In genomic region chr8:126422174-126422919, GRCm38 (mm10) we compare ENCODE assay signal across 8 mouse cellular contexts. TPM values are rescaled to one million over a fixed set of nuclear protein-coding genes. Genes with fewer than 3 reads are reported as not detected.
DNase-seq lines count a peak whose midpoint lies in the region; ATAC-seq and TF ChIP-seq lines count a peak whose summit lies in the region.

TSS of gene Coa6 (plus strand) at chr8:126422515.

- no peak for TF ChIP-seq RAD21 in CH12.LX (IDR thresholded peaks at IDR 0.05; ENCODE audit: low read depth, low read length)

- peak; percentile 86 for TF ChIP-seq POLR2A in CH12.LX (IDR thresholded peaks at IDR 0.05; ENCODE audit: low read depth, low read length)

- under 1% methylated on average over 61 of the region's 61 CpGs for WGBS in forebrain, embryonic 11.5 days
- WGBS in heart, embryonic 16.5 days, result under 1% methylated on average over 61 of the region's 61 CpGs
- WGBS in liver, embryonic 15.5 days (ENCODE audit: insufficient replicate concordance), result under 1% methylated on average over 61 of the region's 61 CpGs
- WGBS in neural tube, embryonic 12.5 days, result under 1% methylated on average over 61 of the region's 61 CpGs

- H3K9me3 ChIP-seq in CH12.LX (replicated peaks; ENCODE audit: low read length), result no peaks in the 10 kb centered on the region
- no peaks in the 10 kb centered on the region for H3K9me3 ChIP-seq in forebrain, embryonic 11.5 days (ENCODE audit: control insufficient read depth, low read length)
- no peaks in the 10 kb centered on the region for H3K9me3 ChIP-seq in heart, embryonic 16.5 days (replicated peaks; ENCODE audit: control insufficient read depth, low read length)
- no peaks in the 10 kb centered on the region for H3K9me3 ChIP-seq in liver, embryonic 15.5 days (replicated peaks)
- no peaks in the 10 kb centered on the region for H3K9me3 ChIP-seq in neural tube, embryonic 12.5 days

- TF ChIP-seq CTCF in CH12.LX (conservative IDR thresholded peaks at IDR 0.05 in 1 of 2, IDR thresholded peaks at IDR 0.05 in 1 of 2; ENCODE audit: low read depth in 2 of 2, low read length in 2 of 2), result no peak

- peaks cover 11% of the 10 kb centered on the region for H3K79me2 ChIP-seq in CH12.LX (replicated peaks; ENCODE audit: control insufficient read depth, extremely low read depth, insufficient read depth, poor library complexity, severe bottlenecking)

- H3K27me3 ChIP-seq in CH12.LX (replicated peaks), result no peaks in the 10 kb centered on the region
- no peaks in the 10 kb centered on the region for H3K27me3 ChIP-seq in forebrain, embryonic 11.5 days (ENCODE audit: control insufficient read depth, insufficient read depth, low read length)
- H3K27me3 ChIP-seq in heart, embryonic 16.5 days (ENCODE audit: control insufficient read depth, insufficient read depth, low read length), result no peaks in the 10 kb centered on the region
- no peaks in the 10 kb centered on the region for H3K27me3 ChIP-seq in liver, embryonic 15.5 days
- H3K27me3 ChIP-seq in neural tube, embryonic 12.5 days (replicated peaks), result no peaks in the 10 kb centered on the region

- ATAC-seq in forebrain, embryonic 11.5 days (replicated peaks; ENCODE audit: low FRiP score), result peak; percentile 99
- ATAC-seq in heart, embryonic 16.5 days (replicated peaks; ENCODE audit: extremely low read depth, insufficient read depth, low FRiP score), result peak; percentile 98
- peak; percentile 96 for ATAC-seq in liver, embryonic 15.5 days (ENCODE audit: insufficient read depth)
- peak; percentile 98 for ATAC-seq in neural tube, embryonic 12.5 days (ENCODE audit: low FRiP score, low read depth)

- H3K9ac ChIP-seq in CH12.LX (ENCODE audit: insufficient read depth, low read depth), result peak within 1 kb of the TSS; percentile 77
- H3K9ac ChIP-seq in forebrain, embryonic 11.5 days (ENCODE audit: low read length), result peak within 1 kb of the TSS; percentile 83
- peak within 1 kb of the TSS; percentile 97 for H3K9ac ChIP-seq in heart, embryonic 16.5 days (ENCODE audit: low read length)
- H3K9ac ChIP-seq in liver, embryonic 15.5 days, result peak within 1 kb of the TSS; percentile 77
- peak within 1 kb of the TSS; percentile 86 for H3K9ac ChIP-seq in neural tube, embryonic 12.5 days

- H3K27ac ChIP-seq in CH12.LX (ENCODE audit: insufficient read depth, low read depth), result peak within 1 kb of the TSS; percentile 41
- no peak within 1 kb of the TSS for H3K27ac ChIP-seq in forebrain, embryonic 11.5 days (ENCODE audit: low read depth, low read length)
- H3K27ac ChIP-seq in heart, embryonic 16.5 days (ENCODE audit: low read length), result peak within 1 kb of the TSS; percentile 84
- peak within 1 kb of the TSS; percentile 81 for H3K27ac ChIP-seq in liver, embryonic 15.5 days (replicated peaks)
- peak within 1 kb of the TSS; percentile 27; the same call in 1 of the 2 replicates for H3K27ac ChIP-seq in neural tube, embryonic 12.5 days

- peak within 1 kb of the TSS; percentile 72 to 100 (median 94) for H3K4me3 ChIP-seq in CH12.LX (replicated peaks in 1 of 3; ENCODE audit: low read depth in 2 of 3, low read length in 2 of 3, poor library complexity in 1 of 3)
- H3K4me3 ChIP-seq in forebrain, embryonic 11.5 days (ENCODE audit: low read depth, low read length), result peak within 1 kb of the TSS; percentile 87
- H3K4me3 ChIP-seq in heart, embryonic 16.5 days (ENCODE audit: low read length), result peak within 1 kb of the TSS; percentile 95
- H3K4me3 ChIP-seq in liver, embryonic 15.5 days (replicated peaks), result peak within 1 kb of the TSS; percentile 79
- H3K4me3 ChIP-seq in neural tube, embryonic 12.5 days, result peak within 1 kb of the TSS; percentile 86

- peaks cover 14 to 39% of the 10 kb centered on the region in 2 experiments for H3K36me3 ChIP-seq in CH12.LX (replicated peaks in 1 of 2; ENCODE audit: control insufficient read depth in 1 of 2, insufficient read depth in 1 of 2, low read length in 1 of 2)
- no peaks in the 10 kb centered on the region; the same call in 1 of the 2 replicates for H3K36me3 ChIP-seq in forebrain, embryonic 11.5 days (ENCODE audit: control insufficient read depth, insufficient read depth, low read length)
- peaks cover 22% of the 10 kb centered on the region for H3K36me3 ChIP-seq in heart, embryonic 16.5 days (ENCODE audit: control insufficient read depth, insufficient read depth)
- peaks cover 17% of the 10 kb centered on the region for H3K36me3 ChIP-seq in liver, embryonic 15.5 days (replicated peaks)
- peaks cover 16% of the 10 kb centered on the region for H3K36me3 ChIP-seq in neural tube, embryonic 12.5 days

- DNase-seq in CH12.LX (ENCODE audit: extremely low read depth), result peak; percentile 97
- DNase-seq in c-Kit-positive CD71-positive TER-119-negative erythroid progenitor cells, embryonic 14.5 days (ENCODE audit: low read depth), result peak; percentile 98
- peak; percentile 98 for DNase-seq in forebrain, embryonic 11.5 days (ENCODE audit: low spot score)
- DNase-seq in kidney, postnatal 36 days, result peak; percentile 98 to 99
- DNase-seq in telencephalon, adult 2 months (ENCODE audit: low read depth, low spot score), result peak; percentile 96

- dilution Hi-C loops in CH12.LX (cut with MboI; ENCODE audit: extremely low pct_ligation_motif_present, extremely low pct_unique_long_range_greater_than_20kb, low sequenced_read_pairs), result no loop called here

- peaks cover 12 to 29% of the 10 kb centered on the region in 2 experiments for H3K4me1 ChIP-seq in CH12.LX (ENCODE audit: control insufficient read depth in 1 of 2, insufficient read depth in 2 of 2)
- peaks cover 5% of the 10 kb centered on the region; the same call in 1 of the 2 replicates for H3K4me1 ChIP-seq in forebrain, embryonic 11.5 days (replicated peaks; ENCODE audit: control insufficient read depth, insufficient read depth, low read length)
- H3K4me1 ChIP-seq in heart, embryonic 16.5 days (ENCODE audit: control insufficient read depth, insufficient read depth, low read length), result peaks cover 14% of the 10 kb centered on the region
- H3K4me1 ChIP-seq in liver, embryonic 15.5 days (replicated peaks), result peaks cover 21% of the 10 kb centered on the region
- H3K4me1 ChIP-seq in neural tube, embryonic 12.5 days, result peaks cover 11% of the 10 kb centered on the region

- no peak for TF ChIP-seq EP300 in CH12.LX (IDR thresholded peaks at IDR 0.05; ENCODE audit: low read length)

- H3K4me2 ChIP-seq in CH12.LX (ENCODE audit: insufficient read depth, low read depth, poor library complexity, severe bottlenecking), result peak within 1 kb of the TSS; percentile 86
- H3K4me2 ChIP-seq in forebrain, embryonic 11.5 days (ENCODE audit: low read depth, low read length, severe bottlenecking), result peak within 1 kb of the TSS; percentile 84
- peak within 1 kb of the TSS; percentile 96 for H3K4me2 ChIP-seq in heart, embryonic 16.5 days (ENCODE audit: low read depth, low read length)
- peak within 1 kb of the TSS; percentile 88 for H3K4me2 ChIP-seq in liver, embryonic 15.5 days
- peak within 1 kb of the TSS; percentile 76 for H3K4me2 ChIP-seq in neural tube, embryonic 12.5 days (replicated peaks)

- in situ Hi-C loops in CH12.LX (cut with MboI; ENCODE audit: low pct_ligation_motif_present, low pct_unique_long_range_greater_than_20kb, low sequenced_read_pairs), result no loop called here

TF ChIP-seq in CH12.LX, 34 proteins besides CTCF, POLR2A, EP300 and RAD21:
- TF ChIP-seq KAT2A (IDR thresholded peaks at IDR 0.05; ENCODE audit: insufficient replicate concordance, low read length), result peak; percentile 73; the same call in 1 of the 2 replicates
- peak; percentile 69 for TF ChIP-seq NELFE (IDR thresholded peaks at IDR 0.05; ENCODE audit: low read depth, low read length)
- TF ChIP-seq TBP (conservative IDR thresholded peaks at IDR 0.05; ENCODE audit: low read depth, low read length), result peak; percentile 63; the same call in 1 of the 2 replicates
- peak; percentile 76 for TF ChIP-seq TCF12 (IDR thresholded peaks at IDR 0.05; ENCODE audit: low read depth, low read length)
- peak; percentile 41; the same call in 1 of the 2 replicates for TF ChIP-seq MXI1 (IDR thresholded peaks at IDR 0.05; ENCODE audit: low read depth, low read length)
- TF ChIP-seq ZMIZ1 (IDR thresholded peaks at IDR 0.05; ENCODE audit: low read depth, low read length), result peak; percentile 71
- TF ChIP-seq IRF4 (IDR thresholded peaks at IDR 0.05; ENCODE audit: low read depth, low read length), result 0 out of 2 replicates have a peak, but pooled peaks have one; percentile 9
- TF ChIP-seq JUND (conservative IDR thresholded peaks at IDR 0.05; ENCODE audit: low read depth, low read length), result no peak
- TF ChIP-seq HCFC1 (IDR thresholded peaks at IDR 0.05; ENCODE audit: low read depth, low read length), result peak; percentile 89
- peak; percentile 97 for TF ChIP-seq ELF1 (IDR thresholded peaks at IDR 0.05; ENCODE audit: low read depth, low read length)
- no peak for TF ChIP-seq USF2 (conservative IDR thresholded peaks at IDR 0.05; ENCODE audit: low read depth, low read length)

RNA-seq across cellular contexts. Expression of gene Coa6, which starts in this region (rescaled TPM):
- total RNA-seq in CH12.LX (2012; rRNA removed) (29.1 and 29.8 TPM in 2 replicates), CH12.LX (2014; rRNA removed) (30.3 and 36.5 TPM in 2 replicates)
- 26.1 and 26.6 TPM in 2 replicates for polyA plus RNA-seq in CH12.LX (2012; ENCODE audit: insufficient read length, low read depth)
- polyA plus RNA-seq in forebrain, embryonic 11.5 days (2014; fragmentation: Nextera tagmentation; extraction: Ambion mirVana), result 44.1 and 44.2 TPM in 2 replicates
- 50.8 and 55.8 TPM in 2 replicates for polyA plus RNA-seq in heart, embryonic 16.5 days (2015; fragmentation: Nextera tagmentation; extraction: Ambion mirVana)
- 28.5 and 34.6 TPM in 2 replicates for polyA plus RNA-seq in liver, embryonic 15.5 days (2015; fragmentation: Nextera tagmentation; extraction: Ambion mirVana)
- polyA plus RNA-seq in neural tube, embryonic 12.5 days (2016; fragmentation: Nextera tagmentation; extraction: Ambion mirVana), result 41.7 and 44.5 TPM in 2 replicates
